Mouse (Mus musculus) adrenal gland, postnatal 14 days (tissue): Measurements from ENCODE around the gene Lrrc39. TPM values are rescaled to one million over a fixed set of nuclear protein-coding genes. Genes with fewer than 3 reads are reported as not detected.

Experiments used
- DNase-seq: peaks from one replicate; pipeline ENCODE4 v3.0.0; 2021; ENCODE audit warnings: mixed read lengths
- long read RNA-seq, 2 experiments: library from polyadenylated mRNA; stranded (forward); transcript quantifications; one replicate each; pipeline ENCODE4 v2.0.0; 2021
- total RNA-seq: library from RNA; stranded (reverse); gene quantifications from 2 replicates; pipeline ENCODE4 v1.2.3, GENCODE M21; 2021

Gene Lrrc39
- 4.9 and 6.8 TPM in 2 replicates for total RNA-seq
- long read RNA-seq, experiment 1, partial matches to known transcripts, result 0 of 4 reads
- long read RNA-seq, experiment 1, other reads (novel, unspliced or antisense), result 1 of 4 reads
- long read RNA-seq, experiment 2, transcript Lrrc39-201 (9 exons, 3,087 nt), result major isoform, 6 of 18 reads
- long read RNA-seq, experiment 2, partial matches to known transcripts, result 3 of 18 reads
- long read RNA-seq, experiment 2, other reads (novel, unspliced or antisense), result 7 of 18 reads

DNA sequence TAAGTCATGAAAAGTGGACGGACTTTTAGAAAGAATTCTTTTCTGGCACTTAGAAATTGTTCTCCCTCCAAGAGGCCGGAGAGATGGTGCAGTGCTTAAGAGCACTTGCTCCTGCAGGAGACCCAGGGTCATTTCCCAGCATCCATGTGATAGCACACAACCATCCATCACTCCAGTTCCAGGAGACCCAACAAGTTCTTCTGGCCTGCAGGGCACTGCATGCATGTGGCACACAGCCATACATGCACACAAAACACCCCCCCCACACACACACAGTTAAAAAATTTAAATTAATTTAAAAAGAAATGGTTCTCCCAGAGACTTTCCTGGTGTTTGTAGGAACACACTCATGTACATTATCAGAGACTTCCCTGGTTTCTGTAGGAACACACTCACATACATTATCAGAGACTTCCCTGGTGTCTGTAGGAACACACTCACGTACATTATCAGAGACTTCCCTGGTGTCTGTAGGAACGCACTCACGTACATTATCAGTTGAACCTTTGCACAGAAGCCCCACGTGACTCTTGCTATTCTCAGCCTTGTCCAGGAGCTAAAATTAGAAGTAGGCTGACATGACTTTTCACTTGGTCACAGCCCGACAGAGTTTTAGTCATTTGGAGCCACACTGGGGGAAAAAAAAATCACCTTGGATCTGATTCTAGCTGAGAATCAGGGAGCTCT, at the start of gene Lrrc39:
Lrrc39 (plus strand) TSS at position 566 of the 687 bp plus-strand sequence.
- peak; percentile 34 for DNase-seq

DNA sequence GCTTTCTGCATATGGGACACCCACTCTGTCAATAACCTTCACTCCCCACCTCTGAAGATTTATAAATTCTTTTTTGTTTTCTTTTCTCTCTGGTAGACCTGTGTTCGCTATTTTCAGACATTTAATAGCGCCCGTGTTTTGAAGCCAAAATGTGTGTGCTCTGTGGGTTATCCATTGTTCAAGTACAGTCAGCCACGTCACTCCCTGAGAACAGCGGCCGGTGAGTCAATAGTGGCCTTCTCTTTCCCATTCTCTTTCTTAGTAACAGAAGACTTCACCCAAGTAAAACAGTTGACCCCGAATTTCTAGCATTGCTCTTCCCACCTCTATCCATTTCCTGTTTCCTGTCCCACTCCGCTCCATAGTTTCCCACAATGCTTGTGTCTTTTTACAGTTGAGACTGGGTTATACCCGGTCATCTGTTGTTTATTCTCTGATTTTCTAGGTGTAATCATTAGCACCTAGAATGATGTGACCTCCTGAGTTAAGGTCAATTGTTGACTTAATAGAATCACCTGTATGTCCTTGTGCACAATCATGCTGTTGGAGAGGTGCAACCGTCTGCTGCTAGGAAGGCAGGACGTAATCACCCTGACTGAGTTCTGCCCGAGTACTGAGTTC, 42.5 kb upstream of the Lrrc39 start:
- DNase-seq, result peak; percentile 50

DNA sequence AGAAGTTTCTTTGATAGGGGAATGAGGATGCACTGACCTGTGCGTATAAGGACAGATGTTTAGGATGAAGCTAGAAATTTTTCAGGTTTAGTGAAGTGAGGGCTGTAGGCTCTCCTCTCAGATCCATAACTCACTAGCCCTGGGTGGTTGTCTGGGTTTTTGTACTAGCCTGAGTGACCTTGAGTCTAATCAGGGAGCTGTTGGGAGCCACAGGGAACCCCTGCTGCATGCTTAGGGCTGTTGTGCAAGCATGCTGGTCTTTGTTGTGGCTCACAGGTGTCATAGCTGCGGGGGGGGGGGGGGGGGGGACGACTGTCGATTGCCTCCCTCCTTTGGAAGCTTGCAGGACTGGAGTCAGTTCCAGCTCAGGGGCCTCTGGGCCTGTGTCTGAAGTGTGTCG, 33.0 kb upstream of the Lrrc39 start:
- DNase-seq, result no peak

DNA sequence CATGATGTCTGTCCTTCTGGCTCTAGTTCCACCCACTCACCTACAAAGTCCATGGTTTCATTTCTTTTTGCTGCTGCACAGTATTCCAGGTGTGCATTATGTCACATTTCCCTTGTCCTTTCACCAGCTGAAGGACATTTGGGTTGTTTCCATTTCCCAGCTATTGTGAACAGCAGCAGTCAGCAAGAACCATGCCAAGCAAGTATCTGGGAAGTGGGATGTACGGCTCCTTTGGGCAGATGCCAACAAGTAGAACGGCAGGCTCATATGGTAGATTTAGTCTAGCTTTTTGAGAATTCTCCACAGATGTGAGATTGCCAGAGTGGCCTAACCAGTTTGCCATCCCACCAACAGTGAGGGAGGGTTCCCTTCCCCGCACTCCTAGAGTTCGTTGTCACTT, 31.9 kb upstream of the Lrrc39 start:
- no peak for DNase-seq

DNA sequence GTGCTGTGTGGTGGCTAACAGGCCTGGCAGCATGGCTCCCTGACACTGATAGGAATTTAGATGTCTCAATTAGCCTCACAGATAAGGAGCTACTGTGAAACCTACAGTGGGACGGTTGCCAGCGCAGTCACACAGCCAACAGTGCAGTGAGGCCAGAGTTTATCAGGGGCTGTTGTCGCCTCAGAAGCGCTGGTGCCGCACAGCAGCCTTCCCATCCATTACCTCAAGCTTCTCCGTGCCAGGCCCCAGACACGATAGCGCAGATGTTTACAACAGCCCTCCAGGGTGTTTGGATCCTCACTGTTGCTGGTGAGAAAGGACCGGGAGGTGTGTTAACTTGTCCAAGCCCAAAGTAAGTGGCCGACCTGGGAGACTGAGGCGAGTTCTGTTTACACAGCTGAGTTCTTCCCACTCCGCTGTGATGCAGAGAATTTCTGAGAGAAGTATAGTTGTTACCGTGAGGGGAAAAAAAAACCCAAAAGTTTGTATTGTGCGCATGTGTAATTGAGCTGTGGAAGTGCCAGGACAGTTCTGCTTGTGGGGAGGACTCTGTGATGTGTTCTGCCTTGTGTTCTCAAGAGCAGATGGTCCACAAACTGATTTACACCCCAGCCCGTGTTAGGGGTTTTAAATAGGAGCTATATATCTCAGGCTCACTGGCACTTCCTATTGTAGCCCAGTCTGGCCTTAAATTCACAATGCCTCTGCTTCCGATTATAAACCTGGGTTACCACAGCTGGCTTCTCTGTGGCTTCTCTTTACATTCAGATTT, 26.2 kb upstream of the Lrrc39 start:
- no peak for DNase-seq

DNA sequence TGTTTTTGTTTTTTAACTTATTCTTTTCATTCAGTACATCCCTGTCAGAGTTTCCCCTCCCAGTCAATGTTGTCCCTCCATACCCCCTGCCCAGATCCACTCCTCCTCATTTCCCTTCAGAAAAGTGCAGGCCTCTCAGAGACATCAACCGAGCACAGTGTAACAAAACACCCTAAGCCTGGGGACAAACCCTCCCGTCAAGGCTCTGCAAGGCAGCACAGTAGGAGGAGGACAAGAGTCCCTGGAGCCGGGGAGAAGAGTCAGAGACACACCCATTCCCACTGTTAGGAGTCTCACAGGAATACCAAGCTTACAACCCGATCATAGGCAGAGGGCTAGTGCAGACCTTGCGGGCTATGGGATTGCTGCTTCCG, 25.6 kb upstream of the Lrrc39 start:
- DNase-seq, result no peak

DNA sequence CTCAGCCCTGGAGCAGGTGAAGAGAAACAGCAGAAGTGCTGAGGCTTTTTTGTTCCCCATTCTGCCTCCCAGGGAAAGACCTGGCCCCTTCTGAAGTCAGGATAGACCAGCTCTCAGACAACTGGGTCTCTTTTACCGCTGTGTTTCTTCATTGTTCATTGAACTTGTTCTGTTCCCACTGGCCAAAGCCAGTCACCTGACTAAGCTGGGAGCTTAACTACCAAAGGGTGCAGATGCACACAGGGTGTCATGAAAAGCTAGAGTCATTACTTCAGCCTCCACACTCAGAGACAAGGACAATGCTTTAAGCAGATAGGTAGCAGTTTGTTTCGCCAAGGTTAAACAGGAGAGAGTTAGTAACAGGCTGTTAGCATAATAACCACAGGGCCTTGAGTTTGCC, 20.7 kb upstream of the Lrrc39 start:
- DNase-seq, result no peak

DNA sequence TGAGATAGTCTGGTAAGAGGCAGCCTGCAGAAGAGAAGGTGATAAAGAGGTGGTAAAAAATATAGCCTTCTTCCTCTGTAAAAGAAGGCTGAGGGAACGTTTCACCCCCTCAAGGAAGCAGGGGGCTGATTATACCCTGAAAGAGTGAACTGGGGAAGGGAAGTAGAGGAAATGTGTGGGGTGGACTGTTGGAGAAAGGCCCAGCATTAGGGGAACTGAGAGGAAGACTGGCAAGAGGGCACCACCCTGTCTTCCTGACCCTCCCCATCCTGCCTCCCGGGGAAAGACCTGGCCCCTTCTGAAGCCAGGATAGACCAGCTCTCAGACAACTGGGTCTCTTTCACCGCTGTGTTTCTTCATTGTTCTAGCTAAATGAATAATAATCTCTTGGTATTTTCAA, 20.2 kb upstream of the Lrrc39 start:
- DNase-seq, result no peak

DNA sequence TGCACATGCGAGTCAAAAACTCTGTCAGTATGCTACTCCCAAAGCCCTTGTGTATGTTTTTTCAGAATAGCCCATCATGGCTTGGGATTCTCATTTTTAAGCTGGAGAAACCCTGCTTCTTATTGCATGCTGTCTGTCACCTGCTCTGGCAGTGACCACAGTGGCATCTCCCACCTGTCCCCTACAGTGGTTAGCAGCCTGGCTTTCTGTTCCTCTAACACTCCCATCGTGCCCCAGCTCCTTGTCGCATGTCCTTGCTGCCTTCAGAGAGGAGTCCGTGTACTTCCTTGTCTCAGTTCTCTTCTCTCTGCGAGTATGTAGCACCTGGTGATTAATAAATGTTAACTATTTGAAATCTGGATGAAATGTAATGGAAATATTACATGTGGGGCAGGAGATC, 15.3 kb upstream of the Lrrc39 start:
- no peak for DNase-seq

DNA sequence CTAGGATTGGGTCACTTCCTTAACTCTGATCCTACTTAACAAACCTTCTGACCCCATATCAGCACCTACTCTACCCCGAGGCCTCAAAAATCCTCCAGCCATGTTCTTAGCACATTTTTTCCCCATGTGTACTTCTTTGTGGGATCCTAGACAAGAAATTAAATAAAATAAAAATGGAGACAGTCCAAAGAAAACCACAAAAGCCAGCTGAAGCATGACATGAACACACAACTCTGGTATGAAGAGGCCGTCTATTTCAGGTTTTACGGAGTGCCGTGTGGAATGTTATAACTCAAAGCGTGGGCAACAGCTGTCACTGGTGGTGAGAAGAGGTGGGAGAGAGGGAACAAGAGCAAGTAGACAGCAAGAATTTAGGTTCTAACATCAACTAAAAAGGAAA, 11.4 kb upstream of the Lrrc39 start:
- DNase-seq, result no peak

DNA sequence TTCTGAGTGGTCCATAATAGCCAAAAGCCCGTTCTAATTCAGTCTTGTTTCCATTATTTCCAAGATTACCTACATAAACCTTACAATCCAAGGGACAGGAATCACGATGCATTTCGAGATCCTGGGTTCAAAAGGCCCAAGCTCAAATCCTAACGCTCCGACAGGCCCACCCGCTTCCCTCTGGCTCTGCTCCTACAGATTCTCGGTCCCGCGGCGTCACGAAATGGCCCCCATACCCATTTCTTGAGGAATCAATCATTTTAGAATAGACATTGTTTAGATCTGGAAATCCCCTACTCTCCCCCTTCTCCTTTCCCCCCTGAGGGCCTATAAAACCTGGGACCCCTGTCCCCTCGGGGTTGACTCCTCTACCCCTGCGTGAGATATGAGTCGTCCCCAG, 1.5 kb upstream of the Lrrc39 start:
- peak; percentile 27 for DNase-seq

DNA sequence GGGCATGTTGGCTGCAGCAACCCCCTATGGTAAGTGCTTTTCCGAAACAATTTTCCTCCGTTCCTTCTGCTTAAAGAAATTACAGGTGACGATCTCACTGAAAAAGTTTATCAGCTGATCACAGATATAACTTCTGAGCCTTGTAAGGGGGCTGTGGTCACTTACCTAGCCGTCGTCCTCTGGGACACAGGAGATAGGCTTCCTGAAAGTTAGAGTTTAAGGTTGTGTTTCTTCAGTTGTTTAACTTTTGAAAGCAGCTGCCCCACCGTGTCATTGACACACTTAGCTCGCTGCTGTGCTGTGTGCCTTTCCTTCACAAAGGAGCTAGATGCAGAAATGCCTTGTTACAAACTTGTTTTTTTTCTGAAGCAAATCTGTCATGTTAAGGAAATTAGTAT, 321 bp downstream of the Lrrc39 start:
- no peak for DNase-seq

DNA sequence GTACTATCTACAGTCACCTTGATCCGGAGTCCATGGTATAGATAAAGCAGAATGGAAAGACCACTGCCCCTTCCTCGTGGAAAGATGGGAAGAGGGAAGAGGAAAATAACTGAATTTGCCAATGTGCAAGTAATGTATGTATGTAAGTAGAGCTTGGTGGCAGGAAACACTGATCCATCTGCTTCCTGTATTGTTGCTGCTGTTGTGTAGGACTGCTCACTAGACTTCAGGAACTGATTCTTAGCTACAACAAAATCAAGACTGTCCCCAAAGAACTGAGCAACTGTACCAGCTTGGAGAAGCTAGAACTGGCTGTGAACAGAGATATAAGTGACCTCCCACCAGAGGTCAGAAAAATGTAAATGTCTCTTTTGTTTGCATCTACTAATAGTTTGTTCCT, 7.9 kb downstream of the Lrrc39 start:
- no peak for DNase-seq

DNA sequence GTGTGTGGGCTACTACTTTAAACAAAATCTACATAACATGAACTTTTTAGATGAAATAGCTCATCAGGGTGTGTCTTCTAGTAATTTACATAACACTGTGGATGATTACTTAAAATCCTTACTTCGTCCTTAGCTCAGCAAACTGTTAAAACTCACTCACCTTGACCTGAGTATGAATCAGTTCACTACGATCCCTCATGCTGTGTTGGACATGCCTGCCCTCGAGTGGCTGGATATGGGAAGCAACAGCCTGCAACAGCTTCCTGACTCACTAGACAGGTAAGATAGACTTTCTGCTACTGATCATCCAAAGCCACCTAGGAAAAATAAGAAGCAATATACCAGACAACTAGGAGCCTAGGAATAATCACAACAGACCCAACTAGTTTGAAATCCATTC, 14.5 kb downstream of the Lrrc39 start:
- peak; percentile 47 for DNase-seq

DNA sequence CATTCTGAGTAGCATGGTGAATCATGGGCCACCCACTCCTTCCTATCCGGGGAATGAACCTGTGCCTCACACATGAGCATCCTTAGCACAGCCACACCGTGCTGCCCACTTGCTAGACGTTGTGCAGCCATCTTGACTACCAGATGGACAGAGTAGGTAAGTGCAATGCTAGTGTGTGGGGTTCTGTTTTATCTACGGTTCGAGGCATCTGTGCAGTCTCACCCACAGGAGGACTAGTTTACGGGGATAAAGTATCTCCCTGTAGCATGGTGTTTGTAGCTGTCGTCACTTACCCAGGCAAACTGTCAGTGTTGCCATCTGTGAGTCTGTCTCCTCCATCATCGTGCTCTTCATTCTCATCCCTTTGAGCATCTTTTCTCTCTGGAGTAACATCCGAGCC, 19.4 kb downstream of the Lrrc39 start:
- no peak for DNase-seq

DNA sequence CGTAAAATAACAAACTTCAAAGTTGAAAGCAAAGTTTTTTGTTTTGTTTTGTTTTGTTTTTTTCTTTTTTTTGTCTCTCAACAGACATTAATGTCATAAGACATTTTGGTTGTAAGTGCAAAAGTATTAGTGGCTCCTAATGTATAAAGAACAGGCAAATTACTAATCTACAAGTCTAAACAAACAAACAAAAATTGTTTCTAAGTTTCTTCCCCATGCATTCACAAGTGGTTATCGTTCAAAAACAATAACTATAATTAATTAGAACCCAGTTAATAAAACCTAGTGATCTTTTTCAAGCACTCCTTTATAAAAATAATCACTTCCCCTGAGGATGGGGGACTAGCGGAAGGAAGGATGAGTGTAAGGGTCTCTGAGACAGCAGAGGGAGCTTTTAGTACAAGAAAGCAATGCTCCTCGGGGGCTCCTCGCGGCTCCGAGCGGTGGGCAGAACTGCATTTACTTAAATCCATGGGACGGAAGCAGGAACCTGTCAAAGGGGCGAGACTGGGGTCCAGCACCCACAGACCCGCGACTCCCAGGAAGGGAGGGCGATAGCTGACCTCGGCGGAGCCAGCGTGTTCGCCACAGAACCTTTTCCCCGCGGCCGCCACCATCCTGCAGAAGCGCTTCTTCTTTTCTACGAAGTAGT, 31.4 kb downstream of the Lrrc39 start:
- DNase-seq, result no peak

DNA sequence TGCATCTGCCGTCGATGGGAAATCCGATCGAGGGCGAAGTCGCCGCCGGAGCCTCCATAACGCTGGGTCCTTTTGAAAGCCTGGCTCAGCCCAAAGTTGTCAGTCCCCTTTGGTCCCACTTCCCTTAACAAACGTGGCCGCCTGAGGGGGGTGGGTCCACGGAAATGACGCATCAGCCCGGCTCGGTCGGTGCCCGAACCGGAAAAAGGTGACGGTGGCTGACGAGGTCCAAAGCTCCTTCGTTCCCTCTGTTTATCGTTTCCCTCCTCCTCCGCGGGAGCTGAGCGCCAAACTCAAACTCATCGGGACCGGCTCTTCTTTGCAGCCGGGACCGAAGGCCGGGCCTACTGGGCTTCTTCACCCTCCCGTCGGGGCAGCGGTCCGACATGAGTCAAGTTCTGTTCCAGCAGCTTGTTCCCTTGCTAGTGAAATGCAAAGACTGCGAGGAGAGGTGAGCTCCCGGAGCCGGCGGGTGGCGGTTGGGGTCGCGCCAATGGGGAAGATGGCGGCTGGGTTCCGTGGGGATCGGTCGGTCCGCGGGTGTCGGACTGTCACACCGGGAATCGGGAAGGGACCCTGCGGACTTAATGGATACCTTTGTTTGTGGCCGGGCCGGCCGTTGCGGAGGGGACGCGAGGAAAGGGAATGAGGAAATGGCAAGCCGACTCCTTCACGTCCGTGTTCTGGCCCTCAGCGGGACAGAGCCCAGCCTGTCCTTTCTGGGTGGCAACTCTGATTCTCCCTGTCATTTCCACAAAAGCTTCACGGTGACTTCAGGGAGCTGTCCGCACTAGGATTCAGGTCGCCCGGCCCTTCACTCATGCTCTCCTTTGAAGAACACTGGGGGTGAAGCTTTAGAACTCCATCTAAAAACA, 32.2 kb downstream of the Lrrc39 start, which contains the start of gene Sass6:
Sass6 (plus strand) TSS at position 255 of the 875 bp plus-strand sequence.
- DNase-seq, result peak; percentile 99

DNA sequence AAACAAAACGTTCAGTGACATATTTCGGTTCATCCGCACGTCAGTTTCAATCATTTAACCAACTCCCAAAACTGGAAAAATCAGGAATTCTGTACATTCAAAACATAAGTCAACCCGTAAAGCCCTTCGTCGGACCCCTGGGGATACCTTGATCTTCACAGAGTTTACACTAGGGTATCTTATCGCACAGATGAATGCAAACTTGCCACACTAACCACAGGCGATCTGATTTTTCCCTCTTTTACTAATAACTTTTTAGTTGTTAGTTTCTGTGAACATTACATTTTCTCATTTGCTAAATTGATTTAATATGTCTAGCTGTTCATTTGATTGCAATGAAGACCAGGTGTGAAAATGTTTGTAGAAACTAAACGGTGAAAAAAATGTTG, 32.8 kb downstream of the Lrrc39 start:
- DNase-seq, result no peak

DNA sequence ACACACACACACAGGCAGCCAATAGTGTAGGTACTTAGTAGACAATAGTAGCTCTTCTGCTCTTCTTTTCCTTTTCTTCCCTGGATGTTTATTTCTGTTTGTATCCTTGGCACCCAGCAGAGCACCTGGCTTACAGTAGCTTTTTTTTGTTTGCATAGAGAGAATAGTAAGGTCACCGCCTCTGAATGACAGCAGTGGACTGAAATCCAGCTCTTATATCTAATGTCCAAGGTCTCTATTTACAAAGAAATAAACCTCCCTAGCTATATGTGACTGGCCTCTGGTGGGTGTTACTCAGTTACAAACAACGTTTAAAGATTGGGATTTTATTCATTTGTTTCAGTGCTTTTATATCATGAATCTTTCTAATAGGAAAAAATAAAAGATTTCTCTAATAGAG, 36.9 kb downstream of the Lrrc39 start:
- DNase-seq, result no peak

DNA sequence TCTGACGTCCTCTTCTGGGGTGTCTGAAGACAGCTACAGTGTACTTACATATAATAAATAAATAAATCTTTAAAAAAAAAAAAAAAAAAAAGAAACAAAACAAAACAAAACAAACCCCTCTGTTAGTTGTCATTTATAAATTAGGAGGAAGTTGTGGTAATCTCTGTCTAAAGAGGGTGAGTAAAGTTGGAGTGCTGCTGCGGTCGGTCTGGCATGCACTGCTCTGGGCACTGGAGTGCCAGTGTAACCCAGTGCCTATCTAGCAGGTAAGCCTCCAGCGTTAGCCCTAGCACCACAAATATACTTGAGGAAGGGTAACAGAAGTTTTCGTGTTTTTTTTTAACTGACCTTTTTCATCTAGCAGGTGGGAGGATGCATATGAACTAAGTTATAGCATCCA, 38.2 kb downstream of the Lrrc39 start:
- DNase-seq, result no peak

DNA sequence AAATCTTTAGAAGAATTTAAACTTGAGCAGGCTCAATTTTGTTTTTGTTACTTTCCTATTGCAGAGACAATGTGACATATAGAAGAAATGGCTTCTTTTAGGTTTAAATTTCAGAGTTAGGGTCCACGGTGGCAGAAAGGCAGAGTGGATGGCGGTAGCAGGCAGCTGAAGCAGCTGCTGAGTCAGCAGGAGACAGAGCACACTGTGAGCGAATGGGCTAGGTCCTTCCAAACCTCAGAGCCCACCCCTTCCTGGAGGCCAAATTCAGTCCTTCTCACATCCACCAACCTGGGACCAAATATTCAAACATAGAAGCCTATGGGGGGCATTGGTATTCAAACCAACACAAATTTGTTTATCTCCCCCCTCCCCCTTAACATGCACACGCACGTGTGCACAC, 39.0 kb downstream of the Lrrc39 start:
- no peak for DNase-seq

DNA sequence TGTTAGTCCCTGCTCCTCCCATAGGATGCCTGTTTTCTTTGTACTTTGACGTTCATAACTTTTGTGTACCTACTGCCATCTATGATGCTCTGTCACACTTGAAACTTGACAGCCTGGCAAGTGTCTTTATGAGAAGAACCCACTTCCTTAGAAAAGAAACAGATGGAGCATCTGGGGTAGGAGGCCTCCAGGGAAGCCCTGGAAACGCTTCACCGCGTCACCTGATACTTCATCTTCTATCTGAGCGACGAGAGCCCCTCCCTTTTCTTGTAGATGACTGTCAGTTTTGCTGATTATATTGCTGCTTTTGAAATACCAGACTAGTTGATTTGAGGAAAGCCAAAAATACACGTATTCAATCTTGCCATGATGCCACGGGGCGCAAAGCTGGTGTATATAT, 41.8 kb downstream of the Lrrc39 start:
- DNase-seq, result no peak
